Mouse (Mus musculus) activated CD4-positive, CD25-positive, alpha-beta regulatory T cell, adult 4 months (primary cell): ENCODE data around the gene Chrd. TPM values are rescaled to one million over a fixed set of nuclear protein-coding genes. Genes with fewer than 3 reads are reported as not detected.

ENCODE experiments used
- ATAC-seq: one replicate; pipeline ENCODE4 v1.8.0; 2017
- polyA plus RNA-seq, 2 experiments: library from polyadenylated mRNA; unstranded; fragments of 100-300 nt; shearing (Covaris generic); gene quantifications; one replicate each; pipeline ENCODE4 v1.2.1; 2017

The Chrd gene
- polyA plus RNA-seq, 2 experiments from 2014 or later: not detected

- no peak for ATAC-seq
Observed at GRCm38 (mm10) chr16:20710810-20711209, 22.1 kb upstream of the Chrd start.

GRCm38 (mm10) chr16:20712190-20712589 is 20.7 kb upstream of the Chrd start:
- no peak for ATAC-seq

GRCm38 (mm10) chr16:20712889-20713288 is 20.0 kb upstream of the Chrd start:
- ATAC-seq: no peak

- no peak for ATAC-seq
Observed at GRCm38 (mm10) chr16:20714307-20715080, 18.4 kb upstream of the Chrd start.

DNA sequence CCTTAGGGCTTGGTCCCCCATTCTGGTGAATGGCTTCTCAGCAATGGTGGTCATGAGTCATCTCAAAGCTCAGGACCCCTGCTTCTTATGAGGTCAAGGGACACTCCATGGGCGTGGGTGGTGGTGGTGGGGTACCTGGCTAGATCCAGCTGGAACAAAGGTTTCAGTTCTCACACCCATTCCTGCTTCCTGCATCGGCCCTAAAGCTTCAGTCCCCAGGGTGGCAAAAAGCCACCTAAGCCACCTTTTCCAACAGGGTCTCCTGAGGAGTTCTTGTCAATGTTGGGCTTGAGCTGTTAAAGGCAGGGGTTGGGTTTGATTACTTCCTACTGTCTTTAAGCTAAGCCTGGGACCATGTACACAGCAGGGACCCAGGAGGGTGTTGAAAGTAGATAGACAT is 17.8 kb upstream of the Chrd start:
- ATAC-seq: no peak

DNA sequence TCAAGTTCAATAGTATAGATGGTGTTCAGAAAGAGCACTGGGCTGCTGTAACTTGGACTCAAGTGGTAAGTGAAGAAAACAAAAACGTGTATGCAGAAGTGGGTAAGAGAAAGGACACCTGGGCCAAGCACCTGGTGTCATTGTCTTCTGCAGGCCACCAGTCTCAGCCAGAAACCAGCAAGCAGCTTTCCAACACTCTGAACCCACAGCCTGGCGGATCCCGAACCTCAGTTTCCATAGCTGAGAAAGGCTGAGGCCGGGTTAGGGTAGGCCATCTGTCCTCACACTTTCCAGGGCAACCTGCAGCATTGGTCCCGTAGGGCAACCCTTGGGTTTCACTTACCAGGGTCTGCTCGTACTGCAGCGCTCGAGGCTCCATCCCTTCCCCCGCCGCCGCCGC is 17.4 kb upstream of the Chrd start:
- no peak for ATAC-seq

DNA sequence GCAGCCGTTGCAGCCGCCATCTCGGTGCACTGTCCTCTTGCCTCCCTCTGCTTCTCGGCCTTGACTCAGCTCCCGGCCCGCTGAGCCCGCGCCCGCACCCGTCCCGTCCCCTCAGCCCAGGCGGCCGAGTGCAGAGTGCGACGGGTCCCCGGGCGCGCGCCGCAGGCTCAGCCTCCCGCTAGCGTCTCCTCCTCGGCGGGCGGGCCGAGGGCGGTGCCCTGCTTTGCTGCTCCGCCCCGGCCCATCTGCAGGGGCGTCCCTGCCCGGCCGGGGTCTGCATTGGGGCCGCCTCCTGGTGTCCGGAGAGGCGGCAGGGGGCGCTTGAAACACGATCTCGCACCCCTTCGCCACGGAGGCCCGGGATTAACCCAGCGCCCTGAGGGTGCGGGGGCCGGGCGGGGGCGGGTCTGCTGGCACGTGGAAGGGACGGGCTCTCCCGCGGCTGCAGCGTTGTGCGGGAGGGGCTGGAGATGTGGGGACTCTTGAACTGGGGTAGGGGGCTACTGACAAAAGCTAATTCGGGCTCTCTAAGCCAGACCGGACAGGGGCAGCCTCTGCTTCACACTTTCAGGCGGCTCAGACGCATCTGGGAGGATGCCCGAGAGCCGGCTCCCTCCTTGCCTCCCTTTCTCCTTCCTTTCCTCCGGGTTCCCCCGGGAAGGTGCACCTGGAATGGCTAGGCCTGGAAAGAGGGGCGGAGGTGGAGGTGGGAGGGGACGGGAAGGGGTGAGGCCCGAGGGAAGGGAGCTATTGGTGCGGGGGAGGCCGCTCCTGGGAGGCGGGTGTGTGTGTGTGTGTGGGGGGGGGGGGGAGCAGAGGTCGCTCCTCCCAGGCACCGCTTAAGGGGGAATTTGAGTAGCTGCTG is 16.7 kb upstream of the Chrd start:
- ATAC-seq: peak; percentile 21

DNA sequence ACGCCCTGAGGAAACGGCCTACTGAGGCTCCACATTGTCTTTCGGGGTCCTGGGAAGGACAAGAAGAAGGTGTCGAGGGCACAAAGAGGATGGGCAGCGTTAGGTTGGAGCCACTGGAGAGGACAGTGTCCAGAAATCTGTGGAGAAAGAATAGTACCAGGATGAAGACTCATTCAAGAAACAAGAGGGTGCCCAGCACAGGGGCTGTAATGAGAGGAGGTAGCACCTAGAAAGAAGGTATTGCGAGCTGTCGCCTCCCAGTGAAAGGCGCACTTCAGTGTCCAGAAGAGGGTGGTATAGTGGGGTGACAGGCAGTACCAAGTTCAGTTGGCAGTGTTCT is 16.1 kb upstream of the Chrd start:
- ATAC-seq: no peak

GRCm38 (mm10) chr16:20717181-20717977 is 15.5 kb upstream of the Chrd start, which contains the start of the genes Polr2h and Clcn2:
Gene Polr2h, plus strand, starts transcription at chr16:20717665.
Gene Clcn2, minus strand, starts transcription at chr16:20717746.
- peak; percentile 88 for ATAC-seq

- no peak for ATAC-seq
Observed at GRCm38 (mm10) chr16:20717978-20718670, 14.8 kb upstream of the Chrd start.

GRCm38 (mm10) chr16:20721808-20722207 is 11.1 kb upstream of the Chrd start:
- ATAC-seq: no peak

GRCm38 (mm10) chr16:20722736-20723135 is 10.2 kb upstream of the Chrd start:
- no peak for ATAC-seq

DNA sequence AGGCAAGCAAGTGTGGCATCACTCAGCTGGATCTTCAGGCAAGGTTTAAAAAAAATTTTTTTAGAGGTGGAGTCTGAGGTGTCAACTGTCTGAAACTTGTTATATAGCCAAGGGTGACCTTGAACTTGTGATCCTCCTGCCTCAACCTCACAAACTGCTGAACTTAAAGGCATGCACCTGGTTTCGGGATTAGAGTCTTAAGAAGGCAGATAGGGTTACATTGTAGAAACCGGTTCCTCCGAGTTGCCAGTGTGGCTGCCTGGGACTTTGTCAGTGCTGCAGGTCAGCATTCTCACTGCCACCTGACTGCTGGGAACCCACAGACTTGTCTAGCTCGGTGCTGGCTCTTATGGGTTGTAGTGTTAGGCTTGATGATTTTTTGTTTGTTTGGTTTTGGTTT is 9.7 kb upstream of the Chrd start:
- ATAC-seq: no peak

GRCm38 (mm10) chr16:20724338-20724748 is 8.6 kb upstream of the Chrd start:
- ATAC-seq: peak; percentile 49

GRCm38 (mm10) chr16:20725321-20725720 is 7.6 kb upstream of the Chrd start:
- no peak for ATAC-seq

DNA sequence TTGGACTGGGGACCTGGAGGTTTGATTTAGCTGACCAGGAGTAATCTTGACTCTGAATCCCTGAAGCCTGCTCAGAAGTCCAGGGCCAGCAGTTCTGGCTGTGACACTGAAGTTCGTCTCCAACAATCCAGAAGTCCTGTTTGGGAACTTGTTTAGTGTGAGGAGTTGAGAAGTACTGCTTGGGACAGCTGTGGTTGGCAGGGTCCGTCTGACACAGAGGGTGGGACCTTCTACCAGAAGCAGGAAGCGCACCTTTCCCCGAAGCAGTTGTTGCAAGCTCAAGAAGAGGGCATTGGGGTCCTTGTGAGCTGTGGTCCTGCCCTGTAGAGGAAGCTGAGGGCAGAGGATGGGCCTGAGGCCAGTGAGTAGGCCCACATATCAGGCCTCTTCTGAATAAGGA is 7.2 kb upstream of the Chrd start:
- no peak for ATAC-seq

GRCm38 (mm10) chr16:20726384-20726783 is 6.5 kb upstream of the Chrd start:
- ATAC-seq: no peak

GRCm38 (mm10) chr16:20730293-20730711 is 2.6 kb upstream of the Chrd start:
- ATAC-seq: no peak

GRCm38 (mm10) chr16:20731688-20732087 is 1.2 kb upstream of the Chrd start:
- no peak for ATAC-seq

- no peak for ATAC-seq
Observed at GRCm38 (mm10) chr16:20732251-20732924, 539 bp upstream of the Chrd start.
